Mouse (Mus musculus): ENCODE results near the gene Galnt16.

Gene Galnt16

DNA sequence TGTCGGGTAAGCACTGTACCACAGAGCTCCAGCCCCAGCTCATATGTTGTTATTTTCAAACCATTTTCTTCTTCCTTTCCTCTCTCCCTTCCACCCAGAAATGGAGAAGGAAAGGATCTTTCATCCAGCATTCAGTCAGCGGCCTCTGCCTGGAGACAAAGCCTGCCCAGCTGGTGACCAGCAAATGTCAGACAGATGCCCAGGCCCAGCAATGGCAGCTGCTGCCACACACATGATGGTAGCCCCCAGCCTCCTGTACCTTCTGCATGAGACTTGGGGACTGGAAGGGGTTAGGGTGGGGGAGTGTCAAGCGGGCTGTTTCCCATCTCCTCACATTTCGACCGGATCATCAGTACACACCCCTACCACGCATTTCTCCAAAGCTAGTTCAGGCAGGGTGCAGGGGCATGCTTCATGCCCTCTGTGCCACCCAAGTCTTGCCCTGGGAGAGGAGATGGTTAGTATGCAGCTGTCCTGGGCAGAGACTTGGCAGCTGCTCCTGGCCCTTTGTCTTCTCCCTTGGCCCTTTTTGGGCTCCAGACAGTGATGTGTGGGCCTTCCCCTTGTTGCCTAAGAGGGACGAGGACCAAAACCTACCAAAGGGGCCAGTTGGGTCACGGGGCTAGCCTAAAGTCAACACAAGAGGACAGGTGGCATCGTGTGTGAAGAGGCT lies 83.7 kb downstream of the Galnt16 start:
- no peak for DNase-seq

DNA sequence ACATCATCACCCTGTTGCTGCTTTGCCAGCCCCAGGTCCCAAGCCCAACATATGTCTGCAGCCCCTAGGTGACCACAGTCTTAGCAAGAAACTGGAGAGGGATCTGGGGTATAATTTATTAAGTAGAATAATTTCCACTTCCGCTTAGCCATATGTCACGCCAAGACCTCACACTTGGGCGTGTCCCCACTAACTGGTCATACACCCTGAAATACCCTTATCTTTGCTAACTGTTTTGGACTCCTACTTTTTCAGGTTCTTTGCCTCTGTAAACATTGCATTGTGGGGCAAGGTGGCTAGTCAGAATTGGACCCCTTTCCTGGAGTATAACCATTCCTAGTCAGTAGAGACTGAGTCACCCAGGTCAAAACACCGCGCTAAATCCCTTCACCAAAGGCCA lies 84.4 kb downstream of the Galnt16 start:
- DNase-seq, result no peak

DNA sequence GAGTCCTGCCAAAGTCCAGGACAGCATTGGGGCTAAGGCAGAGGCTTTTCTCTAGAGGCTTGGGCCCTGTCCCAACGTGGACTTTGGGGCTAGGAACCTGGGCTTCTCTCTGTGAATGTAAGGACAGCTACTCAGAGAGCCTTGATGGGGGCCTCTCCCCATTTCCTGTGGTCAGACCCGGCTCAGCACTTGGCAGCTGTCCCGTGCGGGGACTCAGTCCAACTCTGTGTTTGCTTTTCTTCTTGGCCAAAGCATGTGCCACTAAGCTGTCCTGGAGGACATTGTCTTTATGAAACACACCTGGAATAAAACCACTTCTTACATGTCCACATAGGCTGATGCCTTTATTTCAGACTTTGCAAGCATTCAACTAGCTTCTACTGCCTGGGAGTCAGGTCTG lies 85.5 kb downstream of the Galnt16 start:
- DNase-seq, result peak; percentile 83

DNA sequence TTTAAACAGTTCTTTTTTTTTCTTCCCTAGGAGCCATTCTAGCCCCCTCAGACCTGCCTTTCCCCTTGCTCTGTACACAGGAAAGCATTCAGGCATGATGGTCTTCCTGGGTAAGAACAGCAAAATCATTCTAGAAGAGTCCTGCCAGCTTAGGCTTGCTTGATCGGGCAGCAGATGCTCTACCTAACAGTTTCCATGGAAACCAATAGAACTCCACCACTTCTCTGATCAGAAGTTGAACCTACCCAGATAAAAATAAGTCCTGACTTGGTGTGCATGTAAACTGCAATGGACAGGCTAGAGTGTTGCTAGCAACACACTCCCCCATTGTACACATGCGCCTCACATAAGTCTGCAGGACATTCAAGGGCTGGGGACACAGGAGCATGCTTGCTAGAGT lies 86.1 kb downstream of the Galnt16 start:
- DNase-seq, result no peak

DNA sequence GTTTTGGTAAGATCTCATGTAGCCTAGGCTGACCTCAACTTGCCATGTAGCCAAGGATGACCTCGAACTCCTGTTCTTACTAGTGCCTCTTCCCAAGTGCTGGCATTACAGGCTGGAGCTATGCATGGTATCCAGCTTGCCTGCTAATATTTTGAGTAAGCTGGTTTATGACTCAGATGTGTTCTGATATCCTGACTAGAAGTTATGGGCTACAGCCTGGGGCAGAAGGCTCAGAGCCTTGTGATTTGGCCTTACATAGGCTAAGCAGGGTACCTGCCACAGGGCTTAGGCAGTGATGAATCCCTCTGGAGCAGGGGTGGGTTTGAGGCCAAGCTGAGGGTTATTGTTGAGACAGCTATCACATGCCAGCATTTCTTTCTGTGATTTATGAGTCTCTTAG lies 90.5 kb downstream of the Galnt16 start:
- no peak for DNase-seq

DNA sequence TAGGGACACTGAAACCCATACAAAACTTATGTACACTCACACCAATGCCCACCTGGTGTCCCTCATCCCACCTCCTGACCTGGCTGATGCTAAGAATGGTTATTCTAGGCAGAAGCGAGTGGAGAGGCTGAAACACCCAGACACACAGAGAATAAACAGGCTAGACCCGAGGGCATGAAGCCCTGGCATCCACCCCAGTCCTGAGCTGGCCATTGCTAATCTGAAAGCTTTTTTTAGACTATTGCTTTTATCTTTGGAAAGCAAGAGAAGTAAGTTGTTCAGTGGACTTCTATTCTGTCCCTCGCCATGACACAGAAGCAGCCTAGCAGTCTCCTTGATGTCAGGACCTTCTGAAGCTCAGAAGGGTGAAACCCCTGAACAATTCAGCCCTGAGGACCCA lies 91.9 kb downstream of the Galnt16 start:
- no peak for DNase-seq

DNA sequence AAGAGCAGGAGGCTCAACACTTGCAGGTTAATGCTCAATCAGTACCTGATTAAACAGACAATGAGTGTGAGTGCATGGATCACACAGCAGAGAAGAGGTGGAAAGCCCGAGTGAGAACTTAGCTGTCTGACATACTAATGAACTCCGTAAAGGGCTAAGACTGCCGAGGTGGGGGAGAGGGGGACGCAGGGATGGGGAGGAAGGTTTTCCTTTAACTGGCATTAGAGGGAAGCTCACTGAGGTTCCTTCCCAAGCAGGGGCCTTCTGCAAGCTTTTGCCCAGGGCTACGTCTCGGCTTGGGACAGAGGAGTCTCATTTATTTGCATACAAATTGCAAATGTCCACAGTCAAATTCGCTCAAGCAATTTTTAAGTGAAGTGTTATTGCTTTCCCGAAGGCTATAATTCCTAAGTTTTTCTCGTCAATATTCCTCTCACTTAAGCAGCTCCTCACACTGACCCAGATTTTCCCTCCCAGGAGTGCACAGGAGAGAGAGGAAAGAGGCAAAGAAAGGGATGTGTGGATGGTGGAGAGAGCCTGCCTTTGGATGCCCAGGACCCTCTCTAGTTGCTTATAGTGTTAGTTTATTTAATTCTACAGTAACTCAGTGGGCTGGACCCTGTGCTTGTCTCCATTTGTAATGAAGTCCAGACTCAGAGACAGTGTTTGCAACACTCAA lies 94.2 kb downstream of the Galnt16 start:
- no peak for DNase-seq

DNA sequence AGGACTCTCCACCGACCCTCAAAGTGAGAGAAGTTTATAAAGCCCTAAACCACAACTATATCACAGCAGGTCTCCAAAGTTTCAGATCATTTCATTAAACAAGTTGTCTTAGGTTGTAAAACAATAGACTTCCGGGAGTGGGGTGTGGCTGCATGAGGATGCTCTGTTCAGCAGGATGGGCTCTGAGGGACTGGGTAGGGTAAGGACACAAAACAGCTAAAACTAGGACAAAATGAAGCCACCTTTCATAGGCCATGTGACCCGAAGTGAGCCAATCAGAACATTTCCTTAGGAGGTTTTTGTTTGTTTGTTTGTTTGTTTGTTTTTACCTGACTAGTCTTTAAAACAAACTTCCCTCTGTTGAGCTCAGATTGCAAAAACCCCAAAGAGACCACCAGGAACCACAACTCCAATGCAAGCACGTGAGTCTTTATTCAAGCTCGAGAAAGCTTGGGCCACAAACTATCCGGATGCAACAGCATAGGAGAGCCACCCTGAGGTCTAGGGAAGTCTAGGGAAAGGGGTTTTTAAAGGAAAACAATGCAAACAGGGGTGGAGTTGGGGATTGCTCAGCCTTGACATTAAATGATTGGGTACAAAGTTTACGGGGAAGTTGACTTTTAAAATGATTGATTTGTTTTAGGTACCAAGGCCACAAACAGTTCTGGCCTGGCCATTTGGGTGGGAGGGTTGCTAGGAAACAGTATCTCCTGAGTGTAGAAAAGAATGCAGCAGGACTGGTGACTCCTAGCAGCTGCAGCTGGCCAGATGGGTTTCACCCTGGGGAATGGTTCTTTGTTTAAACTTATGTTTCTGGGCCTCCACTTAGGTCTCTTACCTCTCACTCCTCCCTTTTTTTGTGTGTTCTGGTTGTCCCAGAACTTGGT lies 97.5 kb downstream of the Galnt16 start:
- DNase-seq, result no peak

DNA sequence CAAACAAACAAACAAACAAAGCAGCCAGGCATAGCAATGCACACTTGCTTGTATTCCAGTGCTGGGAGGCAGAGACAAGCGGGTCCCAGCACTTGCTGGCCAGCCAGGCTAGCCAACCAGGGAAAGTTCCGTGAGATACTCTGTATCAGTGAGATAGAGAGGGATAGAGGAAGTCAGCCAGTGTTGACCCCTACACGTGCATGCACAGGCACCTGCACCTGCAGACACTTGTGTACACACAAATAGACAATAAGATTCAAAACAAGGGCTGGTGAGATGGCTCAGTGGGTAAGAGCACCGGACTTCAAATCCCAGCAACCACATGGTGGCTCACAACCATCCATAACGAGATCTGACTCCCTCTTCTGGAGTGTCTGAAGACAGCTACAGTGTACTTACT lies 102.4 kb downstream of the Galnt16 start:
- no peak for DNase-seq

DNA sequence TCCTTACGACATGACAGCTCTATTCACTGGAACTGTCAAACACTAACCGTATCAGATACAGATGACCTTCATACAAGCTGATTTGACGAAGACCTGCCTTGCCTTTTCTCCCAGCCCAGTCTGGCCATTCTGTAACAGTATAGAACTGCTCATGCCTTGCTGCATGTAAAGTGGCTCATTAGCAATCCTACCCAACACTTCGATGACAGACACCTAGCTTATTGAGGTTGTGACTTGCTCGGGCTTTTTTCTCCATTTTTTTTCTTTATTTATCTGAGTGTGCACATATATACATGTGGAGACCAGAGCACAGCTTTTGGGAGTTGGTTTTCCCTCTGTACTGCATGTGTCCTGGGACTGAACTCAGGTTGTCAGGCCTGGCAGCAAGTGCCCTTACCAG lies 113.7 kb downstream of the Galnt16 start:
- DNase-seq, result no peak

DNA sequence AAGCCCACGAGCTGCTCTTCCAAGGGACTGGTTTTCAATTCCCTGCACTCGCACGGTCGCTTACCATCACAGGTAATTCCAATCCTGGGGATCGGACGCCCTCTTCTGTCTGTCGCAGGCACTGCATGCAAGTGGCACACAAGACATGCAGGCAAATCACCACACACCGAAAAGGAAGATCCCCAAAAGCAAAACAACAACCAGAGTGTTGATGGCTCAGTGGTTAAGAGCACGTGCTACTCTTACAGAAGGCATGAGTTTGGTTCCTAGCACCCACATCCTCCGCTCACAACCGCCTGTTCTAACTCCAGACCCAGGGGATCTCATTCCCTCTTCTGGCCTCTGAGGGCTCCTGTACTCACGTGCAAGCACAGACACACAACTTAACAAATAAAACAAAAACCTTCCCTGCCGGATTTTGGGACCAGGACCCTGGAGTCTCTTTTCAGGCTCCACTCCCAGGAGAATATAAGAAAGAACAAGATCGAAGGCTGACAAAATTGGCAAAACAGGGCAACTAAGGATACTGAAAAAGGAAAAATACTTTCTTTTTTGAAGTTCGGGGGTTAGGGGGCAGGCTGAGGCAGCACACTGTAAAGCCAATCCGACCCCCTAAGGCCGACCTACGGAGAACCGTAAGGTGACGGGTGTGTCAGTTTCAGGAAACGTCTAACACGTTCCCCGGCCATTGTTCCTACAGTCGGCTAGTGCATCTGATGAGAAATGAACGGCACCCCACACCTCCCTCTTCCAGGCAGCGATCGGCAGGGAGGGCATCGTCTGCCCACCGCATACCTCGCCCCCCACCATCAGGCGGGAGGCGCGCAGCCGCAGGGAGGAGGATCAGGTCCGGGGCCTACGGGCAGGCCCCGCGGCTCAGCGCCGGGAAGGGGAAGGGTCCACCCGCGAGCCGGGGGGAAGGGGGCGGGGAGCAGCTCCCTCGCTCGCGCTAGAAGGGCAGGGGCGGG lies 124.9 kb downstream of the Galnt16 start:
- DNase-seq, result peak; percentile 62

DNA sequence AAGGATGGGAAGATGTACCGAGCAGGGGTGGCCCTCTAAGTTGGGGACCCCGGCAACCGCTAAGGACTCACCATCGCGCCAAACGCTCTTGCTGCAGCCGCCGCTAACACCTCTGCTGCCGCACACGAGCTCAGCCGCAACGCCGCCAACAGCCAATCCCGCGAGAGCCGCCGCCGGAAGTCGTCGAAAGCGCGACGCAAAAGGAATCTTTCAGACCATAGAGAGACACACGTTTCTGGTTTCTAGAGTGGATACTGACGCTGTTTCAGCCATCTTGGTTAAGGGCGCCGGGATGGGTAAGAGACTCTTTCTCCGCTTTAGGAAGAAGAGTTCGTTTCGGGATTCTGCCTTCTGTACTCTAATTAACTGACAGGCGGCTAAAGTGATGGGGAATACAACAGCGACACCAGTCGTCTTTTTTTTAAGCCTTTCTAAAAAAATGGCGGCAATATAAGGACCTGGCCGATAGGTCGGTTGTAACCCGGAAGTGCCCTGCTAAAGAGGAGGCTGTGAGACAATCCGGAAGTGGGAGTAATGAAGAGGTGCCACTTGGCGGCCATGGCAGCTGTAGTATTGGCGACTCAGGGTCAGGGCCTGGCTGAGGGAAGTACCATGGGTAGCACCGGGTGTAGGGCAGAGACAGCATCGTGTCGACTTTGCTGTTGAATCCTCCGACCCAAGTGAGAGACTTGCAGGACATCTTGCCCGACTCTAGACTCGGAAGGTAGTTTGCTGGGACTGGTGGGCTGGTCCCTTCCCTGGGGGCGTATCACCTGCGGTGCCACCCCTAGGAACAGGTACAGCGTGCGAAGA lies 125.8 kb downstream of the Galnt16 start, which contains the start of the genes Slc39a9 and Erh:
TSS of gene Slc39a9 (plus strand) at position 191 of the 813 bp plus-strand sequence.
TSS of gene Erh (minus strand) at position 649 of the 813 bp plus-strand sequence.
- peak; percentile 93 for DNase-seq

DNA sequence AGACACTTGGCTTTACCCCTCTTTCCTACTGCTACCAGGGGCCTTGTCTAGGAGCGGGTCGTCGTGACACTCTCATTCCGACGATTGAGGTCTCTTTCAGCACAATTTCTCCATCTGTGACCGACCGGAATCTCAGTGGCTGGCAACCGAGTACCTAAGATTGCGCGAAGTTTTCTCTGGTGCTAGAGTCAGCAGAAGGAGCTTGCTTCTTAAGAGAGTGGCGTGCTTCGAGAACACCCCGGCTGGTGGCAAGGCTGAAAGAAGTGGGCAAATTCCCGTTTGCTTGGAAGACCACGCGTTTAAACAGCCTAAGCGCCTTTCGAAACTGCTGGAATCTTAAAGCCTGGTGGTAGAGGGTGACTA lies 126.4 kb downstream of the Galnt16 start:
- peak; percentile 18 for DNase-seq

DNA sequence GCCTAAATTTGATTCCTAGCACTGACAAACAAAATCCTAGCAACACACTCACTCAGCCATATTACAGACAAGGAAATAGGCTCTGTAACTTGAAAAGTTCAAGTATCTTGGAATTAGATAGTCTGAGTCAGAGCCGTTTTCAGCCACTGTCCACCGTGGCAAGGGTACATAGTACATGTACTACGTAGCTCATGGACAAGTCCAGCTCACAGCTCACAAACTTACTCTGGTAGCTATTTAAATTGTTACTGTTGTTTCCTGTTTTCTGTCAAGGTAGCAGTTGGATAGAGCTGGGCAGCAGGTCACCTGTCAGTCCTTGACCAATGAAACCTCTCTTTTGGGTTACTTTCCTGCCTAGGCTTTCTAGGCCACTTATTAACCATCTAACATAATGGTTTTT lies 128.3 kb downstream of the Galnt16 start:
- no peak for DNase-seq

DNA sequence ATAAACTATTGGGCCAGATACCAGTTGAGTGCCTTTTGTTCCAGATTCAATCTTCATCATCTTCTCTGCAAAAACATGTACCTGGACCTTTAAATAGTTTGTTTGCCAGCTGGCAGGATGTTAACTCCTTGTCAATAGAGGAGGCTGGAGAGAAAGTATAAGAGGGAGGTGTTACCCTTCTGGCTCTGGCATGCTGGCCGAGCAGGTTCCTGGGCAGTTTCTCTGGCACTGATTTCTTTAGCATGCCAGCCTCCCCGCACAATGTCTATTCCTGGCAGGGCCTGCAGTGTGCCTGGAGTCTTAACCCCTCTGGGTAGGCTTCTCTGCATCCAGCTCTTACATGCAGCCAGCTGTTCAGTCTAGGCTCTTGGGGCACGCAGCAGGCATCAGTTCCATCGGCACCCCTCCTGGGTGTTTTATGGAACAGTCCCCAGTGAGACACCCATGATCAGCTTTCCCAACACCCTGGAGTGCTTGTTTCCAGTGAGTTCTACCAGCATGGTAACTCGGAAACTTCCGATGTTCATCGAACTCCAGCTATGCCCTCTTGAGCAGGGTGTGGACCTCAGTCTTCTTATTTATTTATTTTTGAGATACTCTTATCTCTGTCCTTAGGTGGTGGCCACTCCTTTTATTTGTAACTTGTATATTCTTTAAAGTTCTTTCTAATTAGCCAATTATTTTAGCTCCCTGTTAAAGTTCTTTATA lies 136.0 kb downstream of the Galnt16 start:
- peak; percentile 56 for DNase-seq

DNA sequence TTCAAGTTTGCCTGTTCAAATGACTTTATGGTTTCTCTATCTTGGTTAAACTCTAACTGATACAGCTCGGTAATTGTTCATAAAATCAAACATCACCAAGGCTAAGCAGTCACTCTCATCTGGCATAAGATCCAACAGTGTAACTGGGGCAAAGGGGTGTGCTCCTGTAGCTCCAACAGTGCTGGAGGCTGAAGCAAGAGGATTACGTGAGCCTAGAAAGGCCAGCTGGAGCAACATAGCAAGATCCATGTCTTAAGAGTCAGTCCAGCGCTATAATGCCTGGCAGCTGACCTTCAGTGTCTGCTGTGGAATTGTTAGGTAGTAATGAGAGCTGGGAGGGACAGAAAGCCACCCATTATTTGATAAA lies 136.6 kb downstream of the Galnt16 start:
- no peak for DNase-seq

DNA sequence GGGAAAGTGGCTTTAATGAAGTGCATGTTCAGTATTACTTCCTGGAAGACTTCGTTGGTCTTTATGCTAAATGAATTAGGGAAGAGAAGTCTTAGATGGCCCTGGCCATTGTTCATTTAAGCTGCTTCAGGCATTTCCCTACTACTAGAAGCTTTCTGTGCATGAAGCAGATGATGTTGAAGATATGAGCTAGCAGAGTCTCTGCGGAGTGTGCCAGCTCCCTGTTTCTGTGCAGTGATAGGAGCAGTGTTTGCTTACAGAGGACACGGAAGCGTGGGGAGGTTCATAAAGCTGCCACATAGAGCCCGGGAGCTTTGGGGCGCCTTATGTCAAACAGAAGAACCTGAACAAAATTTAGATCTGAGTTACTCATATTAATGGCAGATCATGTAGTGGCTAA lies 140.6 kb downstream of the Galnt16 start:
- DNase-seq, result no peak

DNA sequence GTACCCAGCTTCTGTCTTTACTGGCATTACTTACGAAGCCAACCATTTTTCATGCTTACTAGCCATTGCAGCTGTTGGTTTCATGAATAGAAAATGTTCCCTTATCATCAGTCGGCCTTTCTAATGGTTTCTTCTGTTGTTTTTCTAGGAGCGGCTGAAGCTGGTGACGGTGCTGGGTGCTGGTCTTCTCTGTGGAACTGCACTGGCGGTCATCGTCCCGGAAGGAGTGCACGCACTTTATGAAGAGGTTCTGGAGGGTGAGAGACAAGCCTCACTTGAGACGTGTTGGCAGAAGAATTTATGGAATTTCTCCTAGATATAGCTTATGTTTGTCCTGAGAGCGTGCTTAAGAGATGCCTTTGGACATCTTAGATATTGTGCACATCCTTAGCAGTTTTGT lies 144.2 kb downstream of the Galnt16 start:
- DNase-seq, result no peak

DNA sequence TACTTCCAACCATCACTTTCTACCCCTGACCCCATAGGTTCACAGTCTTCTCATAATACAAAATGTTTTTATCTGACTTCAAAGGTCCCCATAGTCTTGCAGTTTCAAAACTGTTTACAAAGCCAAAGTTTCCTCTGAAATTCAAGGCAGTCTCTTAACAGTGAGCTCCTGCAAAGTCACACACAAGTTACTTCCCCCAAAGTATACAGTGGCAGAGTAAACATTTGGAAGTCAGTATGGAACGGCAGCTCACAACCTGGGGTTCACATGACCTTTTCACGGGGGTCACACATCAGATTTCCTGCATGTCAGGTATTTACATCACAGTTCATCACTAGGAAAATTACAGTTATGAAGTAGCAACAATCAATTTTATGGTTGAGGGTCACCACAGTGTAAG lies 145.9 kb downstream of the Galnt16 start:
- DNase-seq, result no peak

DNA sequence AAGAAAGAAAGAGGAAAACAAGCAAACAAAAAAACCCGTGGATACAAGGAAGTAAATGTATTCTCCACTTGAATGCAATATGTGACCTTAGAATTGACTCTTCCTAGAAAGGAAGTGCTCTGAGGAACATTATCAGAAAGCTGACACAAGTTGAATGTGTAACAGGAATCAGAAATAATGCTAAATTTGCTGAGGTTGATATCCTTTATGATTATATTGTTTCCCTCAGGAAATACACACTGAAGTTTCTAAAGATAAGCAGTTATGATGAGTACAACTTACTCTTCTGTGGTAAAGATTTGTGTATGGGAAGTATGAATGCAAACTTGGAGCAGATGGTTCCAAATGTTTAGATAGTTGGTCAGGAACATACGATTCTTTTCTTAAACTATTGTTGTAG lies 150.3 kb downstream of the Galnt16 start:
- DNase-seq, result no peak

DNA sequence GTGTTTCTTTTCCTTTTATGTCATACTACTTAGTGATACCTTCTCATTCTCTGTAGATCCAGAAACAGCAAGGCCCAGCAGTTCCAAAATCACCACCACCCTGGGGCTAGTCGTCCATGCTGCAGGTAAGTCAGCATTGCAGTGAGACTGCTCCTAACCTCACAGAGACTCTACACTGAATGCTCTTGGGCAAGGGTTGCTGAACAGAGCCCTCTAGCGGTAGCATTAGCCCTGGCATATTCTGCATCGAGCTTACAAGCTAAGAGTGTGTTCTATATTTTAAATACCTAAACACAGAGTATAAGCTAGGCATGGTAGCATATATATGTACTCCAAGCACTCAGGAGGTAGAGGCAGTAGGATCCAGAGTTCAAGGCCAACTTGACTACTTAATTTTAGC lies 155.1 kb downstream of the Galnt16 start:
- peak; percentile 72 for DNase-seq

All from lung, postnatal 14 days (tissue).